Mouse (Mus musculus) midbrain, embryonic 12.5 days (tissue): ENCODE measurements around the gene Tpsb2. TPM values are rescaled to one million over a fixed set of nuclear protein-coding genes. Genes with fewer than 3 reads are reported as not detected.

Source experiments
- ATAC-seq: fragments of 200-750 bp; cut with Nextera tagmentation; 2 replicates; pipeline ENCODE4 v1.8.0; 2017; ENCODE audit warnings: low read depth, moderate TSS enrichment, moderate library complexity; ENCODE audit not compliant: low FRiP score
- H3K27ac ChIP-seq: fragments of 300-500 bp; sonication (generic); replicated peaks from 2 replicates; pipeline ENCODE4 v1.5.1; 2016; ENCODE audit warnings: mild to moderate bottlenecking
- H3K27me3 ChIP-seq: fragments of 300-500 bp; sonication (generic); 2 replicates; pipeline ENCODE4 v1.6.1; 2016; ENCODE audit warnings: mild to moderate bottlenecking
- H3K36me3 ChIP-seq: fragments of 300-500 bp; sonication (generic); 2 replicates; pipeline ENCODE4 v1.6.1; 2016
- H3K4me1 ChIP-seq: fragments of 300-500 bp; sonication (generic); 2 replicates; pipeline ENCODE4 v1.6.1; 2016
- H3K4me2 ChIP-seq: fragments of 300-500 bp; sonication (generic); replicated peaks from 2 replicates; pipeline ENCODE4 v1.6.1; 2016; ENCODE audit warnings: mild to moderate bottlenecking, moderate library complexity
- H3K4me3 ChIP-seq: fragments of 300-500 bp; sonication (generic); 2 replicates; pipeline ENCODE4 v1.5.1; 2016; ENCODE audit warnings: mild to moderate bottlenecking
- H3K9ac ChIP-seq: fragments of 300-500 bp; sonication (generic); replicated peaks from 2 replicates; pipeline ENCODE4 v1.6.1; 2016; ENCODE audit warnings: mild to moderate bottlenecking, moderate library complexity
- H3K9me3 ChIP-seq: fragments of 300-500 bp; sonication (generic); 2 replicates; pipeline ENCODE4 v1.6.1; 2016; ENCODE audit warnings: mild to moderate bottlenecking
- WGBS: fragments of 180-500 bp; shearing (Covaris S2); methylation state at CpG from one replicate; pipeline ENCODE4 v1.1.7; 2016; 5-methylcytosine and 5-hydroxymethylcytosine counted together
- polyA plus RNA-seq: library from polyadenylated mRNA; unstranded; fragments of >200 nt; fragmentation: Nextera tagmentation; extraction: Ambion mirVana; gene quantifications from 2 replicates; pipeline ENCODE4 v1.2.1, GENCODE M21; 2016

The Tpsb2 gene
- not detected in 2 replicates for polyA plus RNA-seq

DNA sequence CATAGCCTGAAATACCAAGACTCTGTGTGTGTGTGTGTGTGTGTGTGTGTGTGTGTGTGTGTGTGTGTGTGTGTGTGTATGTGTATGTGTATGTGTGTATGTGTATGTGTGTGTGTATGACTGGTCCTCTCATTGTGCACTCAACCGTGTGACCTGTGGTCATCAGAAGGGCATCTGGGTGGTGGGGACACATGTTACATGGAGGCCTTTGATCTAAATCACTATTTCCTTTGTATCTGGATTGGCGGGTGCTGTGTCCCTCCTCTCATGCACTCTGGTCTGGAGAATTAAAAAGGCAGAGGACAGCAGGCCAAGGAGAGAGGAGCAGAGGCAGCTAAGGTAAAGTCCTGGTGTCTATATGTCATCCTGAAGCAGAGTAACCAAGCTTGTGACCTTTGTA lies at the start of gene Tpsb2:
Gene Tpsb2, plus strand, starts transcription at position 301 of the 400 bp plus-strand sequence.
- 73% methylated on average over 2 of the region's 2 CpGs for WGBS
- no peaks in the 10 kb centered on the region for H3K9me3 ChIP-seq
- H3K27ac ChIP-seq: no peak within 1 kb of the TSS
- H3K4me1 ChIP-seq: no peaks in the 10 kb centered on the region
- no peak within 1 kb of the TSS for H3K4me2 ChIP-seq
- no peak for ATAC-seq
- H3K27me3 ChIP-seq: peaks cover 3% of the 10 kb centered on the region; the same call in 1 of the 2 replicates
- H3K9ac ChIP-seq: no peak within 1 kb of the TSS
- no peaks in the 10 kb centered on the region for H3K36me3 ChIP-seq
- H3K4me3 ChIP-seq: no peak within 1 kb of the TSS

DNA sequence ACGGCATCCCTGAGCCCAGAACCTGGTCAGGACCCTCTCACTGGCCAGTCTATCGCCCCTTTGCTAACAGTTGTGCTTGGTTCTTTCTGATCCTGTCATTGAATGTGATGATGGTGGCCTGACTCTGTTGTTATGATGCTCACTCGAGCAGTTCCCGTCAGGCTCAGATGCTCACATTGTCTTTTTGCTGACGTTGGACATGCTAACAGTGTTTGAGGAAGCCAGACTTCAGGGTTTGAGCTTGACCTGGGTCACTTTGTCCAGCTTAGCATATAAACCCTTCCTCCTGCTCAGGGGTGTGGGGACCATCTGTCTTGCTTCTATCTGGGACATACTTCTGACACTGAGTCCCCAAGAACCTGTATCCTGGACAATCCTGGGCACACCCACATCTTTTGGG lies 47.8 kb upstream of the Tpsb2 start, which contains the start of gene Prss29:
Gene Prss29, plus strand, starts transcription at position 301 of the 400 bp plus-strand sequence.
- WGBS: 74% methylated on average over 5 of the region's 5 CpGs
- Histone ChIP-seq H3K36me3 (no peaks in the 10 kb centered on the region), H3K9me3 (no peaks in the 10 kb centered on the region), H3K4me3 (no peak within 1 kb of the TSS), H3K27ac (no peak within 1 kb of the TSS), H3K9ac (no peak within 1 kb of the TSS), H3K4me1 (no peaks in the 10 kb centered on the region), H3K27me3 (0 out of 2 replicates have a peak, but pooled peaks cover under 1% of the 10 kb centered on the region), H3K4me2 (no peak within 1 kb of the TSS)
- ATAC-seq: no peak

GRCm38 (mm10) chr17:25320819-25321218 lies 45.3 kb upstream of the Tpsb2 start:
- no peak overlapping the region for H3K4me3 ChIP-seq
- H3K36me3 ChIP-seq: no peaks in the 10 kb centered on the region
- H3K27ac ChIP-seq: no peak overlapping the region
- no peaks in the 10 kb centered on the region for H3K9me3 ChIP-seq
- H3K4me1 ChIP-seq: no peaks in the 10 kb centered on the region
- no peak for ATAC-seq
- H3K27me3 ChIP-seq: peaks cover 7% of the 10 kb centered on the region; the same call in 1 of the 2 replicates
- H3K4me2 ChIP-seq: no peak overlapping the region
- 91% methylated on average over 8 of the region's 8 CpGs for WGBS
- no peak overlapping the region for H3K9ac ChIP-seq

DNA sequence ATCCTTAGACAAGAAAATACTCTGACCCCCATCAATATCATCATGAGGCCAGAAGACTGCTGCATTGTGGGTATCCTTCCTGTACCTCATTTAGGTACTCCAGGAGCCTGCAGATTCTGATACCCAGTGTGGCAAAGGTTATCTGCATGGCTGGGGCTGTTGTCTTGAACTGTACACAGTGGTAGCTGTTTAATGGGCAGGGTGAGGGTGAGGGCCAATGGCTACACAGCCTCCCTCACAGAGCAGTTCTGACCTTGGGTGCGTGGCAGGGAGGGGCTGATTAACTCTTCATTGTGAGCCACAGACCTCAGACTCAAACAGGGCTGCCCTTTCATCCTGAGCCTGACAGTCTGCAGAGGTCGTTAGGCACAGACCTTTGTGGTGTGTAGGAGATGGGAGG lies 43.2 kb upstream of the Tpsb2 start:
- Histone ChIP-seq H3K27ac (no peak overlapping the region), H3K4me3 (no peak overlapping the region), H3K9me3 (no peaks in the 10 kb centered on the region), H3K4me1 (no peaks in the 10 kb centered on the region), H3K36me3 (no peaks in the 10 kb centered on the region), H3K27me3 (peaks cover 7% of the 10 kb centered on the region; the same call in 1 of the 2 replicates), H3K4me2 (no peak overlapping the region), H3K9ac (no peak overlapping the region)
- 22% methylated on average over 2 of the region's 2 CpGs for WGBS
- no peak for ATAC-seq

- Histone ChIP-seq H3K27me3 (peaks cover 19% of the 10 kb centered on the region), H3K4me3 (no peak overlapping the region), H3K9ac (no peak overlapping the region; the same call in 1 of the 2 replicates), H3K27ac (no peak overlapping the region), H3K36me3 (no peaks in the 10 kb centered on the region), H3K4me2 (no peak overlapping the region), H3K4me1 (no peaks in the 10 kb centered on the region), H3K9me3 (no peaks in the 10 kb centered on the region)
- WGBS: 79% methylated on average over 9 of the region's 9 CpGs
- ATAC-seq: no peak
These were observed 33.8 kb upstream of the Tpsb2 start for GRCm38 (mm10) chr17:25332321-25332720.

- Histone ChIP-seq H3K4me3 (no peak overlapping the region), H3K27me3 (peaks cover 19% of the 10 kb centered on the region), H3K9ac (no peak overlapping the region), H3K27ac (no peak overlapping the region), H3K36me3 (no peaks in the 10 kb centered on the region), H3K4me1 (no peaks in the 10 kb centered on the region), H3K9me3 (no peaks in the 10 kb centered on the region), H3K4me2 (no peak overlapping the region)
- WGBS: 2% methylated on average over 8 of the region's 8 CpGs
- ATAC-seq: no peak
These were observed 32.2 kb upstream of the Tpsb2 start for GRCm38 (mm10) chr17:25333943-25334342.

DNA sequence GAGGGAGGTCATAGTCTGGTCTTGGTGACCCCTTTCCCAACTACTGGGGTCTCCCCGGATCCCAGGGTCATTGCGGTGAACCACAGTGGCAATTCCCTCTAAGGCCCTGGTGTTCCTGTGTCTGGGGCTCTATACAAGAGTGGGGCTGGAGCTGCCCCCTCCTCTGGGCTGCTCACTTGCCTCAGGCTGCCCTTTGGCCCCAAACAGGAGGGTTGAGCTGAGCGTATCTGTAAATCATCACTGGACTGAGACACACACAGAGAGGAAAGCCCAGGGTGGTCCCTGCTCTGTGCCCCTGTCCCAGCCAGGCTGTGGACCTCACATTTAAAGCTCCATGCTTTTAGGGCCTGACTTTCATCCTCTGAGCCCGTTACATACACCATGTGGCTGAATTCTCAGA lies 27.9 kb upstream of the Tpsb2 start:
- no peak for ATAC-seq
- H3K4me2 ChIP-seq: no peak overlapping the region
- H3K9ac ChIP-seq: no peak overlapping the region
- no peaks in the 10 kb centered on the region for H3K4me1 ChIP-seq
- H3K27me3 ChIP-seq: peaks cover 11% of the 10 kb centered on the region
- H3K27ac ChIP-seq: no peak overlapping the region
- 82% methylated on average over 4 of the region's 4 CpGs for WGBS
- H3K9me3 ChIP-seq: no peaks in the 10 kb centered on the region
- no peak overlapping the region for H3K4me3 ChIP-seq
- no peaks in the 10 kb centered on the region for H3K36me3 ChIP-seq

DNA sequence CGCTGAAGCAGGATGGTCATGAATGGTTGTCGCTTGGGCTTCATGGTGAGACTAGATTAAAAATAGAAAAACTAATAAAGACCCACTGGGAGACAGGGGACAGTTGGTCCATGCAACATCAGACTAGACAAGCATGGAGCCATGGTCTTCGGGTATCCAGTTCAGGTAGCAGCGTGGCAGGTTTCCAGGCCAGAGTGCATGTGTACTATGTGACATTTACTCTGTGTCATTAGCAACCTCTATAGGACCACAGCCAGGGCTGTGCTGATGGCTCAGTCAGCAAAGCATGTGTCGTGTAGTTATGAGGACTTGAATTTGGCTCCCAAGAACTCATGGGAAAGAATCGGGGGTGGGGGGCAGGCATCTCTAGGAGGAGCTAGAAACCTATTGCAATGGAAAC lies 26.1 kb upstream of the Tpsb2 start:
- Histone ChIP-seq H3K27me3 (peaks cover under 1% of the 10 kb centered on the region; the same call in 1 of the 2 replicates), H3K36me3 (no peaks in the 10 kb centered on the region), H3K4me1 (no peaks in the 10 kb centered on the region), H3K9me3 (no peaks in the 10 kb centered on the region), H3K27ac (no peak overlapping the region), H3K4me2 (no peak overlapping the region), H3K9ac (no peak overlapping the region), H3K4me3 (no peak overlapping the region)
- no peak for ATAC-seq
- 88% methylated on average over 6 of the region's 6 CpGs for WGBS

- no peaks in the 10 kb centered on the region for H3K9me3 ChIP-seq
- H3K4me3 ChIP-seq: no peak overlapping the region
- H3K36me3 ChIP-seq: no peaks in the 10 kb centered on the region
- no peaks in the 10 kb centered on the region for H3K4me1 ChIP-seq
- no peak for ATAC-seq
- no peaks in the 10 kb centered on the region; the same call in 1 of the 2 replicates for H3K27me3 ChIP-seq
- H3K27ac ChIP-seq: no peak overlapping the region
- no peak overlapping the region for H3K9ac ChIP-seq
- H3K4me2 ChIP-seq: no peak overlapping the region
- WGBS: 63% methylated on average over 3 of the region's 3 CpGs
These were observed 24.6 kb upstream of the Tpsb2 start for GRCm38 (mm10) chr17:25341490-25341889.

DNA sequence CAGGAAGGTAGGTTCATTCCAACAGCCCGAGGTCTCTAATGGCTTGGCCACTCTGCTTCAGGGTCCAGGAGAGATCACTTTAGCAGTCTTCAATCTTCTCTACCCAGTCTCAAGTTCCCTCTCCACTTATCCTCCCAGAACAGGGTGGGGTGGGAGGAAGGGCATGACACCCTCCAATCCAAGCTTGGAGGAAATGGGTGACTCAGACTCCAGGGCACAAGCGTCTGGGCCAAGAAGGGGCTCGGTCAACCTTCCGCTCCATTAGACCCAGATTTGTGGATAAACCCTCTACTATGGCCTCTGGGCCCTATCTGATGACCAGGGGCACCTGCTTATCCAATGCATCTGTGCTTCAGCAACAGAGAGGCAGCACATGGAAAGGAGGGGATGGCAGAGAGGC lies 20.6 kb upstream of the Tpsb2 start, which contains the start of gene Tpsab1:
Gene Tpsab1, minus strand, starts transcription at position 101 of the 400 bp plus-strand sequence.
- ATAC-seq: no peak
- H3K4me1 ChIP-seq: no peaks in the 10 kb centered on the region
- no peak within 1 kb of the TSS for H3K9ac ChIP-seq
- H3K27ac ChIP-seq: no peak within 1 kb of the TSS
- no peak within 1 kb of the TSS for H3K4me2 ChIP-seq
- no peaks in the 10 kb centered on the region for H3K9me3 ChIP-seq
- no peaks in the 10 kb centered on the region for H3K27me3 ChIP-seq
- no peak within 1 kb of the TSS for H3K4me3 ChIP-seq
- 93% methylated on average over 4 of the region's 4 CpGs for WGBS
- H3K36me3 ChIP-seq: no peaks in the 10 kb centered on the region

GRCm38 (mm10) chr17:25361291-25361690 lies 4.8 kb upstream of the Tpsb2 start:
- 73% methylated on average over 2 of the region's 2 CpGs for WGBS
- Histone ChIP-seq H3K36me3 (no peaks in the 10 kb centered on the region), H3K9me3 (no peaks in the 10 kb centered on the region), H3K27ac (no peak overlapping the region), H3K4me1 (no peaks in the 10 kb centered on the region), H3K9ac (no peak overlapping the region), H3K4me3 (no peak overlapping the region), H3K4me2 (no peak overlapping the region), H3K27me3 (peaks cover 3% of the 10 kb centered on the region; the same call in 1 of the 2 replicates)
- ATAC-seq: no peak

DNA sequence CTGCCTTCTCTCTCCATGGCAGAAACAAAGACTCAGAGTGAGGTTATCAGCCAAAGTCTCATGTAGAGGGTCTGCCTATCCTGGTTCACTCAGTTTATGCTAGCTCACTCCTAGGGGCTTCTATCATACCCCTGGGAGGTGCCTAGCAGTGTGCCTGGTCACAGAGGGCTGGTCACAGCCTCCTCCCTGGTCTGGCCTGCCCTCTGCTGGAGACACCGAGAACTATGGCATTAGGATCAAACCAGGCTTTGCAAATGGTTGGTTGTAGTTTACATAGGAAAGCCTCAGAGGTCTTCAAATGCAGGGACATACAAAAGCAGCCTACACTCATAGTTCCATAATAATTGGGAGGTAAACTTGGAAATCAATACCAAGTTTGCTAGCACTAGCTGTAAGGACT lies 2.4 kb upstream of the Tpsb2 start:
- H3K4me3 ChIP-seq: no peak overlapping the region
- H3K9ac ChIP-seq: no peak overlapping the region
- no peak overlapping the region for H3K27ac ChIP-seq
- 4% methylated on average over 1 of the region's 1 CpGs for WGBS
- H3K9me3 ChIP-seq: no peaks in the 10 kb centered on the region
- no peak overlapping the region for H3K4me2 ChIP-seq
- ATAC-seq: no peak
- no peaks in the 10 kb centered on the region for H3K4me1 ChIP-seq
- H3K36me3 ChIP-seq: no peaks in the 10 kb centered on the region
- peaks cover 3% of the 10 kb centered on the region; the same call in 1 of the 2 replicates for H3K27me3 ChIP-seq

GRCm38 (mm10) chr17:25368973-25369372 lies 2.9 kb downstream of the Tpsb2 start, which contains the start of gene Tpsg1:
Gene Tpsg1, plus strand, starts transcription at chr17:25369273.
- WGBS: 81% methylated on average over 3 of the region's 3 CpGs
- no peak within 1 kb of the TSS for H3K9ac ChIP-seq
- no peak within 1 kb of the TSS for H3K27ac ChIP-seq
- H3K9me3 ChIP-seq: no peaks in the 10 kb centered on the region
- peaks cover 7% of the 10 kb centered on the region for H3K27me3 ChIP-seq
- no peak within 1 kb of the TSS for H3K4me3 ChIP-seq
- H3K4me1 ChIP-seq: no peaks in the 10 kb centered on the region
- ATAC-seq: no peak
- H3K4me2 ChIP-seq: no peak within 1 kb of the TSS
- no peaks in the 10 kb centered on the region for H3K36me3 ChIP-seq
